Mouse (Mus musculus): Measurements from ENCODE around the gene Zc3h12a.

DNA sequence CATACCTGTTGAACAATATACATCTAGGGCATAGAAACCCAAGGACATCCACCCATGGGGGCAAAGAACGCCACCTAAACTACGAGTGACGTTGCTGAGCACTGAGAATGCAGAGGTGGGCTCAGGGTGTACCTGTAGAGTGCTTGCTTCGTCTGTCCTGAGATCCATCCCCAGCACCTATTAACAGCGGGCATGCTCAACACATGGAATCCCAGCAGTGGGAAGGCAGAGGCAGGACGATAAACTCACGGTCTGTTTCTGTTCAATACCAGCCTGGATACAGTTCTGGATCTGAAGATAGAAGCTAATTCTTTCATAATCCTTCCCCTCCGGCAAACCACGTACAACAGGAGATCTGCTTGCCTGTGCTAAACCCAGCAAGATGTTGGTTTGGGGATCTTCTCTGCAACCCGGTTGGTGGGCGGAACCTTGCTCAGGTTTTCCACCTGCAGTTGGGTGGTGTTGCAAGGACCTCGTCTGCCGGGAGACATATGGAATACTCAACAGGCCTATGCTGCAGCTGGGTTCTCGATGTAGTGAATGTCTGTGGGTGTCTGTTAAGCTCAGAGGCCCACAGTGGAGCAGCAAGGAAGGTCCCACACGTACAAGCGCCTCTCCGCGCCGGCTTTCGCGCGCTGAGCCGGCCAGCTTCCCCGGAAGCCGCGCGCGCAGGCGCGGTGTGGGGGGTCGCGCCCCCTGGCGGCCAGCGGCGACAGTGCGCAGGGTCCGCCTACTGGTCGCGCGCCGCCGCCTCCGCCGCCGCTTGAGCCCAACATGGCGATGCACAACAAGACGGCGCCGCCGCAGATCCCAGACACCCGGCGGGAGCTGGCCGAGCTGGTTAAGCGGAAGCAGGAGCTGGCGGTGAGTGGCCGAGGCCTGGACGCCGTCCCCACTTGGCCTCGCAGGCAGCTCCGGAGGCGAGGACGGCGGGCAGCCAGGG lies 43.0 kb downstream of the Zc3h12a start, which contains the start of gene Meaf6:
- peak; percentile 61 for TF ChIP-seq CTCF (IDR thresholded peaks at IDR 0.05; ENCODE audit: low read depth)
- TF ChIP-seq EP300 (IDR thresholded peaks at IDR 0.05; ENCODE audit: low read depth): no peak

All from heart, postnatal 0 days (tissue).